Mouse (Mus musculus) neural tube, embryonic 13.5 days (tissue): ENCODE measurements around the gene Fez2. TPM values are rescaled to one million over a fixed set of nuclear protein-coding genes. Genes with fewer than 3 reads are reported as not detected.

Experiments used
- ATAC-seq: fragments of 200-750 bp; cut with Nextera tagmentation; 2 replicates; pipeline ENCODE4 v1.8.0; 2017; ENCODE audit warnings: low read depth, mild to moderate bottlenecking, moderate TSS enrichment, moderate library complexity
- H3K27ac ChIP-seq: fragments of 300-500 bp; sonication (generic); replicated peaks from 2 replicates; pipeline ENCODE4 v1.5.1; 2015; ENCODE audit warnings: moderate library complexity, mild to moderate bottlenecking, inconsistent platforms
- H3K27me3 ChIP-seq: fragments of 300-500 bp; sonication (generic); 2 replicates; pipeline ENCODE4 v1.6.1; 2015; ENCODE audit warnings: mild to moderate bottlenecking, inconsistent platforms
- H3K36me3 ChIP-seq: fragments of 300-500 bp; sonication (generic); 2 replicates; pipeline ENCODE4 v1.6.1; 2015; ENCODE audit warnings: mild to moderate bottlenecking, inconsistent platforms
- H3K4me1 ChIP-seq: fragments of 300-500 bp; sonication (generic); replicated peaks from 2 replicates; pipeline ENCODE4 v1.6.1; 2015; ENCODE audit warnings: inconsistent platforms
- H3K4me2 ChIP-seq: fragments of 300-500 bp; sonication (generic); 2 replicates; pipeline ENCODE4 v1.6.1; 2015; ENCODE audit warnings: inconsistent platforms, mild to moderate bottlenecking, moderate library complexity
- H3K4me3 ChIP-seq: fragments of 300-500 bp; sonication (generic); 2 replicates; pipeline ENCODE4 v1.5.1; 2015; ENCODE audit warnings: mild to moderate bottlenecking, inconsistent platforms
- H3K9ac ChIP-seq: fragments of 300-500 bp; sonication (generic); 2 replicates; pipeline ENCODE4 v1.6.1; 2015; ENCODE audit warnings: moderate library complexity, mild to moderate bottlenecking, inconsistent platforms
- H3K9me3 ChIP-seq: fragments of 300-500 bp; sonication (generic); 2 replicates; pipeline ENCODE4 v1.6.1; 2016; ENCODE audit warnings: inconsistent platforms
- WGBS: fragments of 180-500 bp; shearing (Covaris S2); methylation state at CpG from one replicate; pipeline ENCODE4 v1.1.7; 2015; 5-methylcytosine and 5-hydroxymethylcytosine counted together
- polyA plus RNA-seq: library from polyadenylated mRNA; unstranded; fragments of >200 nt; fragmentation: Nextera tagmentation; extraction: Ambion mirVana; gene quantifications from 2 replicates; pipeline ENCODE4 v1.2.1, GENCODE M21; 2015

Gene Fez2
- polyA plus RNA-seq: 54.9 and 57.3 TPM in 2 replicates

- H3K27me3 ChIP-seq: no peaks in the 10 kb centered on the region
- H3K27ac ChIP-seq: peak within 1 kb of the TSS; percentile 92
- WGBS: under 1% methylated on average over 42 of the region's 67 CpGs
- H3K4me1 ChIP-seq: peaks cover 21% of the 10 kb centered on the region
- peak within 1 kb of the TSS; percentile 89 for H3K9ac ChIP-seq
- H3K4me3 ChIP-seq: peak within 1 kb of the TSS; percentile 90
- H3K4me2 ChIP-seq: peak within 1 kb of the TSS; percentile 70
- H3K36me3 ChIP-seq: no peaks in the 10 kb centered on the region
- peak; percentile 94 for ATAC-seq
- no peaks in the 10 kb centered on the region for H3K9me3 ChIP-seq
Observed at GRCm38 (mm10) chr17:78417381-78418281, at the start of gene Fez2. TSS of gene Fez2 (minus strand) at chr17:78418152.

- Histone ChIP-seq H3K4me1 (no peaks in the 10 kb centered on the region), H3K27ac (no peak overlapping the region), H3K4me3 (no peak overlapping the region), H3K4me2 (no peak overlapping the region), H3K27me3 (no peaks in the 10 kb centered on the region), H3K9ac (no peak overlapping the region), H3K36me3 (no peaks in the 10 kb centered on the region), H3K9me3 (no peaks in the 10 kb centered on the region)
- no peak for ATAC-seq
- WGBS: 87% methylated on average over 8 of the region's 8 CpGs
Observed at GRCm38 (mm10) chr17:78465500-78465899, 47.5 kb upstream of the Fez2 start.

- Histone ChIP-seq H3K27me3 (no peaks in the 10 kb centered on the region), H3K36me3 (no peaks in the 10 kb centered on the region), H3K9ac (no peak overlapping the region), H3K4me2 (no peak overlapping the region), H3K9me3 (no peaks in the 10 kb centered on the region; the same call in 1 of the 2 replicates), H3K4me3 (no peak overlapping the region), H3K4me1 (no peaks in the 10 kb centered on the region), H3K27ac (no peak overlapping the region)
- no peak for ATAC-seq
- WGBS: 90% methylated on average over 3 of the region's 3 CpGs
Observed at GRCm38 (mm10) chr17:78465071-78465470, 47.1 kb upstream of the Fez2 start.

GRCm38 (mm10) chr17:78460140-78460539 is 42.2 kb upstream of the Fez2 start:
- H3K9ac ChIP-seq: no peak overlapping the region
- H3K9me3 ChIP-seq: no peaks in the 10 kb centered on the region; the same call in 1 of the 2 replicates
- no peaks in the 10 kb centered on the region for H3K4me1 ChIP-seq
- H3K36me3 ChIP-seq: no peaks in the 10 kb centered on the region
- no peak for ATAC-seq
- no peaks in the 10 kb centered on the region for H3K27me3 ChIP-seq
- no peak overlapping the region for H3K4me3 ChIP-seq
- H3K4me2 ChIP-seq: no peak overlapping the region
- WGBS: 79% methylated on average over 8 of the region's 8 CpGs
- H3K27ac ChIP-seq: no peak overlapping the region

- no peak overlapping the region for H3K9ac ChIP-seq
- no peaks in the 10 kb centered on the region for H3K27me3 ChIP-seq
- H3K4me1 ChIP-seq: no peaks in the 10 kb centered on the region
- no peaks in the 10 kb centered on the region for H3K36me3 ChIP-seq
- no peak overlapping the region for H3K4me2 ChIP-seq
- H3K4me3 ChIP-seq: no peak overlapping the region
- H3K27ac ChIP-seq: no peak overlapping the region
- 75% methylated on average over 9 of the region's 9 CpGs for WGBS
- ATAC-seq: no peak
- no peaks in the 10 kb centered on the region; the same call in 1 of the 2 replicates for H3K9me3 ChIP-seq
Observed at GRCm38 (mm10) chr17:78455556-78455955, 37.6 kb upstream of the Fez2 start.

- ATAC-seq: peak; percentile 59; the same call in 1 of the 2 replicates
- H3K4me2 ChIP-seq: no peak overlapping the region
- H3K27ac ChIP-seq: no peak overlapping the region
Observed at GRCm38 (mm10) chr17:78455114-78455513, 37.2 kb upstream of the Fez2 start.

GRCm38 (mm10) chr17:78454189-78454977 is 36.4 kb upstream of the Fez2 start:
- Histone ChIP-seq H3K4me2 (peak overlapping the region; percentile 24), H3K4me3 (no peak overlapping the region), H3K36me3 (no peaks in the 10 kb centered on the region), H3K27me3 (no peaks in the 10 kb centered on the region), H3K9me3 (no peaks in the 10 kb centered on the region), H3K9ac (no peak overlapping the region), H3K4me1 (no peaks in the 10 kb centered on the region), H3K27ac (no peak overlapping the region)
- peak; percentile 43; the same call in 1 of the 2 replicates for ATAC-seq
- 59% methylated on average over 21 of the region's 21 CpGs for WGBS

More at GRCm38 (mm10) chr17:78455114-78455513, 37.2 kb upstream of the Fez2 start:
- H3K27me3 ChIP-seq: no peaks in the 10 kb centered on the region
- no peaks in the 10 kb centered on the region; the same call in 1 of the 2 replicates for H3K9me3 ChIP-seq
- WGBS: 37% methylated on average over 11 of the region's 11 CpGs
- no peak overlapping the region for H3K9ac ChIP-seq
- H3K36me3 ChIP-seq: no peaks in the 10 kb centered on the region
- no peak overlapping the region for H3K4me3 ChIP-seq
- H3K4me1 ChIP-seq: no peaks in the 10 kb centered on the region

- Histone ChIP-seq H3K4me2 (no peak overlapping the region), H3K9me3 (no peaks in the 10 kb centered on the region), H3K36me3 (no peaks in the 10 kb centered on the region), H3K4me1 (no peaks in the 10 kb centered on the region), H3K9ac (no peak overlapping the region), H3K27me3 (no peaks in the 10 kb centered on the region), H3K27ac (no peak overlapping the region), H3K4me3 (no peak overlapping the region)
- 90% methylated on average over 5 of the region's 5 CpGs for WGBS
- ATAC-seq: no peak
Observed at GRCm38 (mm10) chr17:78453529-78453928, 35.6 kb upstream of the Fez2 start.

- Histone ChIP-seq H3K27ac (no peak overlapping the region), H3K27me3 (no peaks in the 10 kb centered on the region), H3K4me2 (no peak overlapping the region), H3K9ac (no peak overlapping the region), H3K36me3 (no peaks in the 10 kb centered on the region), H3K4me1 (no peaks in the 10 kb centered on the region), H3K4me3 (no peak overlapping the region), H3K9me3 (no peaks in the 10 kb centered on the region)
- WGBS: 87% methylated on average over 6 of the region's 6 CpGs
- no peak for ATAC-seq
Observed at GRCm38 (mm10) chr17:78451886-78452285, 33.9 kb upstream of the Fez2 start.

- WGBS: 67% methylated on average over 7 of the region's 7 CpGs
- Histone ChIP-seq H3K4me3 (no peak overlapping the region), H3K4me2 (no peak overlapping the region), H3K27me3 (no peaks in the 10 kb centered on the region), H3K4me1 (no peaks in the 10 kb centered on the region), H3K27ac (no peak overlapping the region), H3K9ac (no peak overlapping the region), H3K36me3 (no peaks in the 10 kb centered on the region), H3K9me3 (no peaks in the 10 kb centered on the region)
- ATAC-seq: no peak
Observed at GRCm38 (mm10) chr17:78451332-78451793, 33.4 kb upstream of the Fez2 start.

GRCm38 (mm10) chr17:78449635-78450197 is 31.8 kb upstream of the Fez2 start:
- no peak overlapping the region for H3K9ac ChIP-seq
- H3K4me3 ChIP-seq: no peak overlapping the region
- H3K27me3 ChIP-seq: no peaks in the 10 kb centered on the region
- H3K9me3 ChIP-seq: no peaks in the 10 kb centered on the region
- no peaks in the 10 kb centered on the region for H3K4me1 ChIP-seq
- H3K36me3 ChIP-seq: no peaks in the 10 kb centered on the region
- WGBS: 77% methylated on average over 13 of the region's 13 CpGs
- no peak overlapping the region for H3K4me2 ChIP-seq
- ATAC-seq: no peak
- no peak overlapping the region for H3K27ac ChIP-seq

- H3K4me1 ChIP-seq: no peaks in the 10 kb centered on the region
- no peak for ATAC-seq
- H3K4me3 ChIP-seq: no peak overlapping the region
- 84% methylated on average over 7 of the region's 7 CpGs for WGBS
- H3K27me3 ChIP-seq: no peaks in the 10 kb centered on the region
- H3K9me3 ChIP-seq: no peaks in the 10 kb centered on the region
- H3K9ac ChIP-seq: no peak overlapping the region
- no peak overlapping the region for H3K4me2 ChIP-seq
- H3K36me3 ChIP-seq: no peaks in the 10 kb centered on the region
- no peak overlapping the region for H3K27ac ChIP-seq
Observed at GRCm38 (mm10) chr17:78444826-78445225, 26.9 kb upstream of the Fez2 start.
